Mouse (Mus musculus) mammary gland, adult 2 months (tissue): ENCODE measurements around the gene Ly6g6c. TPM values are rescaled to one million over a fixed set of nuclear protein-coding genes. Genes with fewer than 3 reads are reported as not detected.

Experiments used
- polyA plus RNA-seq: library from polyadenylated mRNA; depleted of rRNA; stranded (reverse); fragments of >200 nt; gene quantifications from 2 replicates; pipeline ENCODE4 v1.2.3, GENCODE M21; 2012; ENCODE audit warnings: low replicate concordance; rRNA removed

Ly6g6c gene
- 1.5 and 25.2 TPM in 2 replicates for polyA plus RNA-seq

DNA sequence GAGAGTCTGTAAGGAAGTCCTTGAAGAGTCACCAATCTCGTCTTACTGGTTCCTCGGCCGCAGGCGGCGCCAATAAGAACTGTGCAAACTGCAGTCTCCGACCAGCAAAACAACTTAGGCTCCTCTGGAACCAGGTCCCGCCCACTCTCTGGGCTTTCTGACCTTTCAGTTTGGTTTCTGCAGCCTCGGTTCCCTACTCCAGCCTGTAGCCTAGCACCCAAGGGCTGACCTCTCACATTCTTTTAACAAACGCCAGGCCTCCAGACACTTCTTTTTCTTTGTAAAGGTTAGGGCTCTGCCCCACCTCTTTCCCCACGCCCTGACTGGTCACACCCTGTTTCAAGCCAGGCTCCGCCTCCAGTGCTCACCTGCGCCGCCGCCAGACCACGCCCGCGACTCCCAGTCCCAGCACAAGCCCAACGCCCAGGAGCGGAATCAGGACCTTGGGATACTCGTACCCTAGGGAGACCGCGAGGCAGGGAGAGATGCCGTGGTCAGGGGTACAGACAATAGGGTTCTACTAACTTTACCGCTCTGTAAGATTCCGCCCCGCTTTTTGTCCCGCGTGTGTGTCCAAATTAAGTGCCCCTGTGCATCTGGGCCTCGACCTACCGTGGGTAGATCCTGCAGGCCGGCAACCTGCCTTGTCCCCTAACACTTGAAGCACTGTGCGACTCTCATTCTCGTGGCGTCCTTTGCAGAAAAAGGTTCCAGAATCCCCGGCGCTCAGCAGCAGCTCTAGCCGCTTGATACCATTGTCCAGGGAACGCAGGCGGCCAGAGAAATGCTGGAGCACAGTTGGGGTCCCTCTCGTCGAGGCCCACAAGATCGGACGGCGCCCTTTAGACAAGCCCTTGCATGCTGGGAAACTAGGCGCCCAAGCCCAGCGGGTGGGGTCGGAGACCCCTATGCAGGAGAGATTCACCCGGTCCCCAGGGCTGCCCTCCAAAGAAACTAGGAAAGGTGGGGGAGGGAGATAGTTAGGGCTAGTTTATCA lies at the start of gene Ly6g6c:
TSS of gene Ly6g6c (plus strand) at position 438 of the 997 bp plus-strand sequence.

DNA sequence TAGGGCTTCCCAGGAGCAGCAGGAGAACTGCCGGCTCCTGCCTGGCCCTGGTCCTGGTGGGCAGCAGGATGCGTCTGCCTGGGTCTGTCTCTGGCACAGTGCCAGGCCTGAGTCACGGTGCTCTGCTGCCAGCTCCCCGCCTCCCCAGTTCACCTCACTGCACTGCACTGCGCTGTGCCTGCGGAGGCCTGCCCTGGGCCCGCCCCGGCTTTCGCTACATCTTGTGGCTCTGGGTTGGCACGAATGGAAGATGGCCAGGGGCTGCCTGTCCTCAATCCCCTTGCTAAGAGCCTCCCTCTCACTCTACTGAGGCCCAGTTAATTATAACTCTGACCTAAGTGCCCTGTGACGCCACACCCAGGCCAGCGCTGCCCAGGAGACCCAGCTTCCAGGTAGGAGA lies 48.8 kb upstream of the Ly6g6c start, which contains the start of gene Vwa7:
TSS of gene Vwa7 (plus strand) at position 204 of the 400 bp plus-strand sequence.

DNA sequence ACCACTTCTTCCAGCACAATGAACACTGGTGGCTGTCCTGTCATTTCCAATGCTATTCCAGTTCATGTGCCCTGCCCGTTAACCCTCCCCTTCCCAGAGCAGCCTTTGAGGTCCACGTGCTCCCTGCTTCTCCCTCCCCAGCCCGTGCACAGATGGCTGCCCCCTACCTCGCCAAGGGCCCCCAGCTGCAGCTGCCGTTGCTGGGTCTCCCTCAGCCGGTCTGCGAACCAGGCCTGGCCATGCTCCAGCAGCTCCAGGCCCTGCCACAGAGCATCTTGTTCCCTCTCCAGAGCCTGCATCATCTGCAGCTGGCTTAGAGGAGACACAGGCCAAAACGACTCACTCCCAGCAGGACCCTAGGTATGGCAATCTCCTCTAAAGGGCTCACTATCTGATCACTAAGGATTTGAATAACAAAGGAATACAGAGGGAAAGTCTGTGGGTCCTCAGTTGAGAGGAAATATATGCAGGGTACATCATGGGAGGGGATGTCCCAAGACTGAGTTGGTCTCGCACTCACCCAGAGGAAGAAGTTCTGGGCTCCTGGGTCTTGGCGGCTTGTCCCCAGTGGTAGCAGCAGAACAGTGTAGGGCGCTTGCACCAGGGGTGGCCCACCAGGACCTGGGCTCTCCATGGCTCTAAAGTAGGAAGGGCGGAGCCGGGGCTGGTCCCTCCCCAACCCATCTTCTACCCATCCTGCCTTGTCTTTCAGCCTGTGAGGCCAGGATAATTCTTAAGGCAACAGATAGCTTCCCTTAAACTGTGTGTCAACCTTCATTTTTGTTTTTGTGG lies 37.7 kb upstream of the Ly6g6c start, which contains the start of gene Sapcd1:
TSS of gene Sapcd1 (minus strand) at position 740 of the 792 bp plus-strand sequence.

DNA sequence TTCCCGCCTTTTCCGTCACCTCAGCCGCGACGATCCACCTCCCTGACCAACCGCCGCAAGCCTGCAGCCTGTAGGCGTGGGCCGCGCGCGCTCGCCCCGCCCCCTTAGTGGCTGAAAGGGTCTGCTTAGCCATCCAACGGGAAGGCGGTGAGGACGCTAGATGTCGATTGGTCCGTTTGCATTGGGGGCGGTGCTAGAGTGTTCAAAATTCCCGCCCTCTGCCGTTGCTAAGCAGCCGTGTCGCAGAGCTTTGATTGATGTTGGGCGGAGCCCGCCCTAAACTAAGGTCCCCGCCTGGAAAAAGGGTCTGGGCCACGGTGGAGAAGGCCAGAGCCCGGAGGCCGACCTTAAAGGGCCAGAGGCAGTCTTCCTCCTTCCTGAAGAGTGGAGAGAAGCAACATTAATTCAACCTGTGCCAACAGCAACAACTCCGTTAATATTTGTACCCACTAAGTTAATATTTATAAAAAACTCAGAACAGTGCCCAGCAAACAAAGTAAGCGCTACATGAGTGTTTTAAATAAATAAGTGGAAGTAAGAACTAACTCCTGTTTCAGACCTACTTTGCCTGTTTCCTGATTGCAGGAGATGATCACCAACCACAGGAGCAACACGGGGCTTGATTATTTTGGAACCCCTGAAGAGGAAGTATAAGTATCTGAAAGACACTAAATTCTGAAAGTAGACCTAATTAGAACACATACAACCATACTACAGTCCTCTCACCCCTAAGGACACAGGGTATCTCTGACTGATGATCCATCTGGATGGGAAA lies 18.3 kb upstream of the Ly6g6c start, which contains the start of gene Msh5:
TSS of gene Msh5 (minus strand) at position 65 of the 775 bp plus-strand sequence.

DNA sequence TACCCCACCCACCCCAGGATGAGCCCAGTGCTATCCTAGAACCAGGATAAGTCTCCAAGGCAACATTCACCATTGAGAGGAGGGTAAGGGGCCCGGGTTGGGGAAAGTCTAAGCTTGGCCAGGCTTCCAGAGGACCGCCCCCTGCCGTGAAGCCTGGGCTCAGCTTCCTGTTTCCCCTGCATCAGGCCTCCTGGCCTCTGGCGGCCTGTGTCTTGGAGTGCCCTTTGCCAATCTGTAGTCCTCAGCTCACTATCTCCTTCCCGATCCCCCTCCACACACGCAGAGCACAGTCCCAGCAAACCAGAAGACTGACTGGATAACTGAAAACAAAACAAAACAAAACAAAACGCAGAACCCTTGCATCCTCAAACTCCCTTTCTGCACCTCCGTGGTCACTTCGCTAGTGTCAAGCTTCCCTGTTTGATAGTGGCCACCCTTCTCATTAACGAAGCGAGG lies 15.6 kb upstream of the Ly6g6c start, which contains the start of gene Clic1:
TSS of gene Clic1 (plus strand) at position 406 of the 456 bp plus-strand sequence.

DNA sequence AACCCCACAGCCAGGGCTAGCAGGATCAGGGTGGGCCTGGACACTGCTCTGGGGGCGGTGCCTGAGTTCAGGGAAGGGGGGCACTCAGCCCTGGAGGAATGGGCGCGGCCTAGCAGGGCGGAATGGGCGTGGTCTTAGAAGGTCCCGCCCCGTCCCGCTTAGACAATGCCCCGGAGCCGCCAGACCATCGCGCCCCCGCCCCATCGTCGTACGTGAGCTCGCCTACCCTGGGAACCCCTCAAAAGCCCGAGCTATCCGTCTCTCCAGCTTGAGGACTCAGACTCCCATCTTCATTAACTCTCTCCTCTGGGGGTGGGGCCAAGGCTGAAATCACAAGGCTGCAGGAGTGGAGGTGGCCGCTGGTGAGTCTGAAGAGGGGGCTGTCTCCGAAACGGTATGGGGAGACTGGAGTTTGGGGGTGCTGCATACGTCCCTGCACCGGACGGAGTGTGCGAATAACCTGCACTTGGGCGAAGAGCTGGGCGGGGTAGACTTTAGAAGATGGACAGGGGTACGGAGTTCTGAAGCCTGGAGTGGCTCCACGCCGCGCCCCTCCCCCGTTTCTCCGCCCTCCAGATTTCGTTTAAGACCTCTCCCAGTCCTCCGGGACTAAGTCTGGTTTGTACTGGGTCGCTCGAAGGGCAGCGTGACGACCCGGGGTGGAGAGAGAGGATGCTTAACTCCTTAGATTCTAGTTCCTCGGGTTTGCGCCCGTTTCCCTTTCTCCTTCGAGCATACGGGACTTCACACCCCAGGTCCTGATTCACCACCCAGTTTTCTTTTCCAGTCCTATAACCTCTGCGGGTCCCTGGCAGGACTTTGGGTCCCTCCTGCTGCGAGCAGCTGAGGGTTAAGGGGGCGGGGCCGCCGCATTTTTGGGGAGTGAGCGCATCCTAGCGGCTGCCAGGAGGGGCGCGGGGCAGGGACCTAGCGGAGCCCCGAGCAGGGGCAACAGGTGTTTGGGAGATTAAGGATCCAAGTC lies 6.0 kb upstream of the Ly6g6c start, which contains the start of gene Ddah2:
TSS of gene Ddah2 (plus strand) at position 125 of the 982 bp plus-strand sequence.

DNA sequence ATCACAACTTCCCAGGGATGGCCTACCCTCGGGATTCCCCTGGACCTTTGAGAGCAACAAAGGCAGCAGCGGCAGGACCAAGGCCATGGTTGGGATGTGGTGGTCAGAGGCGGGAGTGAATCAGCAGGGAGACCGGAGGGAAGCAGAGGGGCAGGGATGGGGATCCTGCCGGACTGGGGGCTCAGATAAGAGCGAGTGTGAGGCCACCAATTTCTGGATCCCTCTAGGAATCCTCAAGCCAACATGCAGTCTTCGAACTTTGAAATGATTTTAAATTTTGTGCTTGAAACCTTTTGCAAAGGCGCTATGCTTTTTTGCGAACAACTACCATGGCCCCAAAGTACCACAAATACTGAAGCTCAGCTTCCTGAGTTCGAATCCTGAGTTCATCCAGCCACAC lies 896 bp downstream of the Ly6g6c start, which contains the start of gene Mpig6b:
TSS of gene Mpig6b (minus strand) at position 101 of the 400 bp plus-strand sequence.

DNA sequence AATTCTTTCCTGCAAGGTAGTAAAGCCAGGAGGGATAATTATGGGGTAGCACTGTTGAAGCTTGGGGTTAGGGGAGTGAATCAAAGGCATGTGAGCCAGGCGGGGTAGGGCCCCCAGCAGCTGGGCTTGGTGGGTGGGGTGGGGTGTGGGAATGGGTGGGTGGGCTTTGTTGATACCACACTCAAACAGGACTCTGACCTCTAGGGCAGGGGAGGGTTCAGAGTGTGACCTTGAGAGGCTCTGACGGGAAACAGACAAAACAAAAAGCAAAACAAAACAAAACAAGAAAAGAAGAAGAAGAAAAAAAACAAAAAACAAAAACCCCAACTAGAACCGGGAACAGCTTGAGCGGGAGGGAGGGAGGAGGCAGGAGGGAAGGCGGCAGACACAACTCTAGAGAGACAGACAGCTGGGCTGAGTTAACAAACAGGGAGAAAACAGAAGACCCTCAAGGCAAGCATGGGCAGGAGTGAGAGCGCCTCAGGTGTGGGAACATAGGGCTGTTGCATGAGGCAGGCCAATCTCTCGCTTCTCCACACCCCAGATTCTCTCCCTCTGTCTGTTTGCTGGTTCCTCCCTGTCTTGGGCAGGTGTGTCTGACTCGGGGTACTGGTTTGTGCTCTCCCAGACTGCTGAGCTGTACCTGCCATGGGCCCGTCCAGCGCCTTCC lies 11.5 kb downstream of the Ly6g6c start, which contains the start of gene Ly6g6e:
TSS of gene Ly6g6e (plus strand) at position 396 of the 670 bp plus-strand sequence.

DNA sequence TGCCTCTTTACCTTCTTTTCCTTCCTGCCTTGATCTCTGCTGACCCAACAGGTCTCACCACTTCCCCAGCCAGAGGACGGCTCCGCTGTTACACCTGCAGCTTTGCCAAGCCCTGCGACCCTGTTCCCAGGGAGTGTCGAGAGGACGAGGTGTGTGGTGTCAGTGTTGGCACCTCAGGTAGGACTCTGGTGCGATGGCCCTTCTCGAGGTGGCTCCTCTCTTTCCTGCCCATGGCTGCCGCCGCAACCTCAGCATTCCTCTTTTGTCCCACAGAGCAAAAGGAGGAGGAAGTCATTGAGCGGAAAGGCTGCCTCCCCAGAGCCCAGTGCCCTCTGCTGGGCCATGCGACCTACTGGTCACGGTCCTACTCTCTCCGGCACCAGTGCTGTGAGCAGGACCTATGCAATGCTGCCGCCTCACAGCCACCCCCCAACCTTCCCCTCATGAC lies 12.6 kb downstream of the Ly6g6c start, which contains the start of gene Ly6g6d:
TSS of gene Ly6g6d (minus strand) at position 280 of the 448 bp plus-strand sequence.

DNA sequence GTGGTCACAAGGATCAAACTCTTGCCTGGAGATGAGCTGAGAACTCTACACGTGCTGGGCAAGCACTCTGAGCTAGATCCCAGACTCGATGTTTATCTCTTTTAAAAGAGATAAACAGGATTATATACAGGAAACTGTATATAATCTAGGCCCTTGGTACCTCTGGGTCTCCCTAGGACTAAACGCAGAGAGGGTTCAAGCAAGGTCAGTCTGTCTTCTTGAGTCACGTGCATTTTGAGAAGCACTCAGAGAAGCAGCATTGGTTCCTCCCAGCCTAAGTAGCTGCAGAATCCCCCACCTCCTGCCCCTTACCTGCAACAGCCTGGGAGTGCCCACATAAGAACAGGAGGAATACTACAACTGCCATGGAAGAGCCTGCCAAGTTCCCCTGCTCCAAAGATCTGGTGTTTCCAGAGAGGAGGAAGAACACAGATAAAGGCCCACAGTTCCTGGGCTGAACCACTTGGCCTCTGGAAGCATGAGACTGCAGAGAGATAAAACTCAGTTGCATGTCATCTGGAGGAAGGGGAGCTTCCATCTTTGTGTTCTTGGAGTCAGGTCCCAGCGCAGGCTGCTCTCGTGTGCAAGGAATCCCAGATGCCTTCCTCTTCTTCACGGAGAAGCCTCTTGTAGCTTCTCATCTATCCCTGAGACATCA lies 20.1 kb downstream of the Ly6g6c start, which contains the start of gene Ly6g6f:
TSS of gene Ly6g6f (minus strand) at position 403 of the 658 bp plus-strand sequence.

DNA sequence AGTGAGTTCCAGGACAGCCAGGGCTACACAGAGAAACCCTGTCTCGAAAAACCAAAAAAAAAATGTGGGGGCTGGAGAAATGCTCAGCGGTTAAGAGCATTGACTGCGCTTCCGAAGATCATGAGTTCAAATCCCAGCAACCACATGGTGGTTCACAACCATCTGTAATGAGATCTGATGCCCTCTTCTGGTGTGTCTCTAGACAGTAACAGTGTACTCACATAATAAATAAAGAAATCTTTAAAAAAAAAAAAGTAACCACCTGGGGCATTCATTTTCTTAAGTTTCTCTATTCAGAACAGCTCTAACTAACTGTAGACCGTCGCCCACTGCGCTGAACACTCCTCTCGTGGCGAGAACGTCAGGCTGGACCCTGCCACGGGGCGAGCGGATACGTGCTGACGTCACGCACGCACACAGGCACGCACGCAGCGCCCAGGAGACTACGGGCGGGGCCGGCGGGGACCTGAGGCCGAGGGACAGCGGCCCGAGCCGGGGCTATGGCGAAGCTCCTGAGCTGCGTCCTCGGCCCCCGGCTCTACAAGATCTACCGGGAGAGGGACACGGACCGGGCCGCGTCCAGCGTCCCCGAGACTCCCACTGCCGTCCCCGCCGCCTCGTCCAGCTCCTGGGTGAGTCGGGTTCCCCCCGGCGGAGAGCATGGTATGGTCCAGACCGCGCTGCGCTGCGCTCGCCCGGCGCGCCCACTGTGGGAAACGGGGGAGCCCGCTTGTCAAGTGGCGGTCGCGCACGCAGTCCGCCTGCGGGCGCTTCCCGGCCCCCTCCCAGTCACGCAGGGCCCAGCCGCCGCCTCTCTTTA lies 23.8 kb downstream of the Ly6g6c start, which contains the start of gene Abhd16a:
TSS of gene Abhd16a (plus strand) at position 439 of the 820 bp plus-strand sequence.

DNA sequence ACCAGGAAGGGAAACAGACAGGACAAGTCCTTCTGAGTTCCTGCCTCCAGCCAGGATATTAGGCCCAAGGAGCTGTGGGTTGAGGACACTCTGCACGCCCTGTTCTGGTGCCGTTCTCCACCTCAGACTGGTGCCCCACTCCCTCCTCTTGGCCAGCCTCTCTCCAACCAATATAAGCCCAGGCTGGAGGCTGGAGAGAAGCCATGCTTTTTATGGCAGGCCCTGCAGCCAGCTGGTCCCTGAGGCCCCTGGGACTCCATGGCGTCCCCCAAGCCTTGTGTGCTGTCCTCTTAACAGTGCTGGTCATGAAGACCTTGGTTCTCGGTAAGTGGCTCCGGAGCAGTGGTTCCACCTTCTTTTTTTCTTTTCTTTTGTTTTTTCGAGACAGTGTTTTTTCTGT lies 42.9 kb downstream of the Ly6g6c start, which contains the start of gene Ly6g5c:
TSS of gene Ly6g5c (plus strand) at position 183 of the 400 bp plus-strand sequence.

DNA sequence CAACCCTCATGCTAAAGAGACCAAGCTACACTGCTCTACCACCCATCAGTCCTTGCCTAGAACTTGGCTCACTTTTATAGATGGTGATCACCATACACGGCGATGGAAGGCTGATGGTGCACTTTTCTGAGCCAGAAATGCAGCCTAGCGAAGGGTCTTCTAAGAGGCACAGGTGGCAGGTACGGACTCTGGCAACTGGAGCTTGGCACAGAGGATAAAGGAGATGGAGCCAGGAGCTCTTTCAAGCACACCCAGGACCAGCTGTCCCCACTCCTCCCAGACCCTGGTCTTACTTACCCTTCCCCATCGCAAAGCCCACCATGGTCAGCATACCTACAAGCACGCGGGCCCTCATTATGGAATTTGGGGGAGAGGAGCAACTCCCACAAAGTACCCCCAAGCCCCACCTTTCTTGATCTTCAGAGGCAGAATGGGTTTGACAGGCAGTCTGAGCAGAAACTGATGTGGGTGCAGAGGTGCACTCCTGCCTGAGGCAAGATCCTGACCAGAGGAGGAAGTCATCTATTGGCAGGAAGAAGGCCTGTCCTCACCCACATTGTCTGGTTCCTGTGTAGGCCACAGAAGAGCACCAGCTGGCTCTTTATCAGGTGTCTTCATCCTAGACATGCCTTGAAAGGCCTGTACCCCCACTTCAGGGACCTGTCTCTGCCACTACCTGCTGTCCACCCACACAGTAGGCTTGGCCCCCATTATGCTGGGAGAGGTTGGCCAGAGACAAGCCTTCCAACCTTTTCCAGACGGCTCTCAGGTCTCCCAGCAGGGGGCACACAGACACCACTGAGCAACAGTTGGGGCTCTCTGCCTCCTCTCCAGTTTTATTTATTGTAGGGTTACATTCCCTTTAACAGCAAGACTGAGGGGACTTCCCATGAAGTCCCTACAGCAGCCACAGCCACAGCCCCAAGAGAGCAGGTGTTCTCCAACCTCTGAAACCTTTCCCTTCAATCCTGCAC lies 50.1 kb downstream of the Ly6g6c start, which contains the start of gene Ly6g5b:
TSS of gene Ly6g5b (minus strand) at position 383 of the 974 bp plus-strand sequence.

